Mouse (Mus musculus) right cerebral cortex, adult 2 months (tissue): ENCODE results near the gene Sept8.

ENCODE experiments used
- DNase-seq, 2 experiments: peaks; one replicate each; pipeline ENCODE4 v3.0.0; 2021 to 2022; ENCODE audit warnings: low spot score in 2 of 2

Gene Sept8

DNA sequence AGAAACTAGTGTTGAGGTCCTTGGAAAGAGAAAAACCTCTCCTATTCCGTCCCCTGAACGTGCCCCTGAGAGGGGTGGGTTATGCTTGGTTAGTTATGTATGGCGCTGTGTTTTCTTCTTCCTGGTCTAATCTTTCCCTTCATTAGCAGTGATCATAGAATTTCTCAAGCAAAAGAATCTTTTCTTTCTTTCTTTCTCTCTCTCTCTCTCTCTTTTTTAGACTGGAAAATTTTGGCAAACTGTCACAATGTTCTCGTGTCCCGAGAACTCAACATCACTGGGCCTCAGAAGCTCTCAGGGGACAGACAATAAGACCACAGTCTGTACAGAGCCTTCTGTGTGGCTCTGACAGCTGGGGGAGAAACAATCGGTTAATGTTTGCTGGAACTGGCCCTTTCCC lies 23.6 kb upstream of the Sept8 start:
- DNase-seq = no peak

DNA sequence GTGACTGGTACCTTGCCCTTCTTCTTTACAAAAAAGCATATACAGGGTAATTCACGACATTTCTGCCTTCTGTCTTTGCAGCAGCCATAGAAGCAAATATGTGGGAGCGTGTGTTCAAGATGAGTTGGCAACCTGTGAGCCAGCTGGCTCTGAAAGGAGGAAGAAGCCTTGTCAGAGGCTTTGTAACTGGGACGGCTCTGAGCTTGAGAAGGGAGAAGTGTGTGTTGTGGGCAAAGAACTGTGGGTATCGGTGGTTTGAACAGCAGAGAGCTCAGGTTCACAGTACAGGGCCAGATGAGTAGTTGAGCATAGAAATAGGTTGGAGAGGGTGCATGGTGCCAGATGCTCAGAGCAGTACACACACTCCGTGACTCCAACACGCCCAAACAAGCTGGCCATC lies 22.1 kb upstream of the Sept8 start:
- peak; percentile 63 to 67 for DNase-seq

DNA sequence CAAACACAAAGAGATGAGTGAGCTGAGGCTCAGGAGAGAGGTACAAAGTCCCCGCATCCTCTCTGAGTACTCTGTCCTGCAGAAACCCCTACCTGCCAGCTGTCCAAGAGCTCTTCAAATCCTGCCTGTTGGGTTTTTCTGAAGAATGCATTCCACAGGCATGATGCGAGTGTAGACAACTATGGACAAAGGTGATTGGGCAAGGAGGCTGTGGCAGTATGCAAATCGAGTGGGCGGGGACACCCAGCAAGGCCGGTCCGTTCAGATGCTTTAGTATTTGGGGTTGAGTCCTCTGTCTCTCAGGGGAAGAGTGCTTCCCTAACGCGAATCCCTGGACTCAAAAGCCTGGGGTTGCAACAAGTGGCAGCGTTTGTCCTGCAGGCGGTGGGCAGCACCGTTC lies 18.5 kb upstream of the Sept8 start:
- no peak for DNase-seq

DNA sequence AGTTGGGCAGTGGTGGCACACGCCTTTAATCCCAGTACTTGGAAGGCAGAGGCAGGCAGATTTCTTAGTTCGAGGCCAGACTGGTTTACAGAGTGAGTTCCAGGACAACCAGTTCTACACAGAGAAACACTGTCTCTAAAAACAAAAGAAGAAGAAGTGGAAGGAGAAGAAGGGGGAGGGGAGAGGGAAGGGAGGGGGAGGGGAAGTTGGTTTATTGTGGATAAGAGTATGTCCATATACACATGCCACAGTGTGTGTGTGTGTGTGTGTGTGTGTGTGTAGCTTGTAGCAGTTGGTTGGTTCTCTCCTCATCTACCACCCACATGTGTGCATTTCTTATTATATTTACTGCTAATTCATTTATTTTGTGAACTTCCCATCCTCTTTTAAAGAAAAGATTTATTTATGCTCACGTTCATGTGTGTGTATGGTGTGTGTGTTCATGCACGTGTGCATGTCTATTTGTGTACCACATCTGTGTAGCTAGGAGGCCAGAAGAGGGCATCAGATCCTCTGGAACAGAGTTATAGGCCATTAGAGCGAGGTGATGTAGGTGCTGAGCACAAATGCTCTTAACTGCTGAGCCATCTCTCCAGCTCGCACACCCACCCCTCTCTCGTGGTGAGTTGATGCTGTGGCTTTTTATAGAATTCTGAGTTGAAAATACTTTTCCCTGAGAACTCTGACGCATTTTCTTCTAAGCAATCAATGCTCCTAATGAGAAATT lies 16.9 kb upstream of the Sept8 start:
- DNase-seq = peak; percentile 58 to 60

DNA sequence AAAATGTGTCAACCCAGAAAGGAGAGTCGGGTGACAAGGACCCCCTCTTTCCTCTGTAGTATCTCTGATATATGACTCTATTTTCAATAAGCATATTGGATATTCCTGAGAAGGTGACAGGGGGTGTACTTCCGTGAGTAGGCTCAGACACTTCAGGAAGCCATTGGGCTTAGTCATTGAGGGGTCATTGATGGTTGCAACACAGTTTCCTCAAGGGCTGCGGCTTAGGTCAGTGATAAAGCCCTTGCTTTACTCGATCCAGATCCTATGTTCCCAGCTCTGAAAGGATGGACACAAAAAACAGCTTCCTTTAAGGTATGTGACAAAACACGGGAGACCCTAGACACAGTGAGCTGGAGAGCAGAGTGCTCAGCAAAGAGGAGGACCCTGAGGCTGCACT lies 15.3 kb upstream of the Sept8 start:
- no peak for DNase-seq

DNA sequence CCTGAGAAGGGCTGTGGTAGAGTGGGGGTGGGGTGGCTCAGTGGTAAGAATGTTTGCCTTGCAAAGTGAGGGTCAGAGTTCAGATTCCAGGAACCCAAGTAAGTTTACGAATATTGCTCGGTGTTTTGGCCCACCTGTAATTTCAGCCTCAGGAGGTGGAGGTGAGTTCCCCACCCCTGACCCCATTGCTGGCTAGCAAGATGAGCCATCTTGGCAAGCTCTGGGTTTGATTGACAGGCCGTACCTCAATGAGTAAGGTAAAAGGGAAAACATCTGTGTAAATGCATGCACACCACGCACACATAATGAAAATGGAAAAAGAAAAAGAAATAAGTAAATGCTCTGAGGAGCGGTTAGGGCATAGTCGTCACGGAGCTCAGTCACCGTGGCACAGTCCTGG lies 14.7 kb upstream of the Sept8 start:
- DNase-seq = no peak

DNA sequence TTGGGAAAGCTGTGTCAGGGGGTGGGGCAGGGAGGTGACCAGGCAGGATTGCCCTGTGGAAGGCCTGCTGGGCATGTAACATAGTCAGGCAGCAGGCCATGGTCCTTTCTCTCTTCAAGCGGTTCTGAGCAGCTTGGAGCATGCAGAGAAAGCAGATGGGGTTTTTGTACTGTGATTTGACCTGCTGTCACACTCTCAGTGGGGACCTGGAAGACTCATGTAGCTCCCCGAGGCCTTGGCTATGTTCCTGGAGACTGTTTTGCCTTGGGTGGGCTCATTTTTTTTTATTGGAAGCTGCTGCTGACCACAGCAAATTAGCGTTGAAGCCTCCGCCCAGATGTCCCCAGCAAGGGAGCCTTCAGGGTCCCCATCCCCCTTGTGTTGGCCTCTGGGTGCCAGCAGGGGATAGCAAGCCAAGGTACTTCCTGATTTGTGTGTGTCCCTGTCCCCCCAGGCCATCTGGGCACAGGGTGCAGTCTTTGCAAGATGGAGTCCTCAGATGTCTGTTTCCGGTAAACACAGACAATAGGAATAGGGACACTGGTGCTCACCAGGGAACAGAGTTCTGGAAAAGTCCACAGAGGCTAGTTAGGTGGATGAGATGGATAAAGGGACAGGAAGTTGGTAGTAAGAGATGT lies 13.9 kb upstream of the Sept8 start:
- DNase-seq = no peak

GRCm38 (mm10) chr11:53507098-53507805 lies 11.8 kb upstream of the Sept8 start:
- DNase-seq = no peak

GRCm38 (mm10) chr11:53508152-53508551 lies 10.9 kb upstream of the Sept8 start:
- DNase-seq = no peak

- no peak for DNase-seq
Measured at GRCm38 (mm10) chr11:53508591-53508990, 10.5 kb upstream of the Sept8 start.

- no peak for DNase-seq
Measured at GRCm38 (mm10) chr11:53510351-53510750, 8.7 kb upstream of the Sept8 start.

DNA sequence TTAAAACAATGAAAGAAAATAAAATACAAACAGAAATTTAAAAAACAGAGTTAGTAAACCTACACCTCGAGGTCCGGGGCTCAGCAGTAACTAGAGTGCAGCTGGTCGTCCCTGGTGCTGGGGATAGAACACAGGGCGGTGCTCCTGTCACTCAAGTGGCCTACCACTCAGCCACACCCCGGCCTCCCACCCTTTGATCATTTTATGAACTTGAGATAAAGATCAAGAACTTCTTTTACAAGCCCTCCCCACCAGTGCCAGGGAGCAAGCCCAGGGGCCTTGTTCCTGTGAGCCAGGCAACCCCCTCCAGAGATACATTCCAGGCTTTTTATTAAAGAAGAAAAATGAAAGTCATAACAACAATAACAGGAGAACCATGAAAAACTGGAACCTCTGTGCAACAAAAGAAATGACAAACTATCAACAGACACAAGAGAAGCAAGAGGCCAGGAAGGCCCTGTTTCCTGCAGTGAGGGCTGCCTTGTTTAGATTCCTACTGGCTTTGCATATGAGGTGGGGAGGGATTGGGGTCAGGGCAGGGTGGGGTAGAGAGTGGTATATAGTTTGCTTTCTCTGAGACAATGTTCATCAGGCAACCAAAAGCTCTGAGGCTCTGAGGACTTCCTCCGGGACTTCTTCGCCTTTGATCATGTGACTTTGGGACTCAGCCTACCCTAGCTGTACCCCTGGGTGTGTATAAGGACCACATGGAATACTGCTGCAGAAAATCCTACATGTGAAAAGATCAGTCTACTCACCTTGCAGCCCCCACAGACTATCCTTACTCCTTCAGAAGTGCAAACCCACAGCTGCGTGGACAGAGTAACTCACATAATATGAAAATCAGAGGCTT lies 2.1 kb upstream of the Sept8 start:
- DNase-seq = no peak

DNA sequence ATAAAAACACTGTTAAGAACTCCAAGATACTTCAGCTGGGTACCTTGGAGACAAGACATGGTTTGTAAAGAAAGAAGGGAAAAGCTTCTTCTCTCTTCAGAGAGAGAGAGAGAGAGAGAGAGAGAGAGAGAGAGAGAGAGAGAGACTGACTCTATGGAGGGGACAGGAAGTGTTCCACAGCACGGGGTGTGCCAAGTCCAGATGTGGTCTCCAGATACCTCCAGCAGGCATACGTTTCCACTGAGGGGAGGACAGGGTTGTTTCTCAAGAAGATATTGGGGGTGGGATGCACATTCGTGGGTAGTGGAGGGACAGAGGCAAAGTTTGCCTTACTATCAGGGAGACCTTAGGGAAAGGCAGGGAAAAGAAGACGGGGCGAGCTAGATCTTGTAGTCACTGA lies 298 bp upstream of the Sept8 start:
- no peak for DNase-seq

GRCm38 (mm10) chr11:53520122-53520978 lies 1.3 kb downstream of the Sept8 start:
- peak; percentile 73 to 77 for DNase-seq

- peak in 1 of 2 experiments; percentile 49 for DNase-seq
Measured at GRCm38 (mm10) chr11:53521120-53521820, 2.2 kb downstream of the Sept8 start.

GRCm38 (mm10) chr11:53521821-53522131 lies 2.7 kb downstream of the Sept8 start:
- no peak for DNase-seq

GRCm38 (mm10) chr11:53522362-53522761 lies 3.3 kb downstream of the Sept8 start:
- DNase-seq = no peak

DNA sequence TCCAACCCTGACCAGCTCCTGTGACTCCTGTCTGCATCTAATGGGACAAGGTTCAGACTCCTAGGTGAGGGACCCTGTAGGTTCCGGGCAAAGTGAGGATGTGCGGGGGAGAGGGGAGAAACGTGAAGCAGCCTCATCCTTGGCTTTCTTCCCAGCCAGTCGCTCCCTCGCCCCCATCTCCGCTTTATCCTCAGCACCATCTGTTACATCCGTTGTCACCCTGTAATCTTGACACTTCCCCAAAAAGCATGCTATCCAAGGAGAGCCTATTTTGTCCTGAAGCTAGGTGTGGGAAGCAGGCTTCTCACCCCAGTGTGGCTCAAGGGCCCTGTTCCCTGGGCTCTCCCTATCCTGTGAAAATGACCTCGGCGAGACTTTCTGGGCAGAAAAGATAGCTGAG lies 3.9 kb downstream of the Sept8 start:
- peak; percentile 78 to 80 for DNase-seq

GRCm38 (mm10) chr11:53523545-53524405 lies 4.7 kb downstream of the Sept8 start:
- no peak for DNase-seq

- DNase-seq = no peak
Measured at GRCm38 (mm10) chr11:53524905-53525304, 5.8 kb downstream of the Sept8 start.
